Mouse (Mus musculus) large intestine, adult 2 months (tissue): Measurements from ENCODE around the gene Gnb2. TPM values are rescaled to one million over a fixed set of nuclear protein-coding genes. Genes with fewer than 3 reads are reported as not detected.
A peak's percentile ranks its signal among the peaks of the same experiment; 100 is the strongest.

Experiments
- DNase-seq: peaks from one replicate; pipeline ENCODE4 v3.0.0-alpha.2; 2012; ENCODE audit warnings: low read depth, low spot score
- WGBS: fragments of 180-500 bp; shearing (Covaris S2); methylation state at CpG from one replicate; pipeline ENCODE4 v1.1.7; 2018; 5-methylcytosine and 5-hydroxymethylcytosine counted together
- polyA plus RNA-seq: library from polyadenylated mRNA; depleted of rRNA; stranded (reverse); fragments of >200 nt; gene quantifications from 2 replicates; pipeline ENCODE4 v1.2.3, GENCODE M21; 2012; rRNA removed

Gnb2 gene
- 967 and 1,025 TPM in 2 replicates for polyA plus RNA-seq

DNA sequence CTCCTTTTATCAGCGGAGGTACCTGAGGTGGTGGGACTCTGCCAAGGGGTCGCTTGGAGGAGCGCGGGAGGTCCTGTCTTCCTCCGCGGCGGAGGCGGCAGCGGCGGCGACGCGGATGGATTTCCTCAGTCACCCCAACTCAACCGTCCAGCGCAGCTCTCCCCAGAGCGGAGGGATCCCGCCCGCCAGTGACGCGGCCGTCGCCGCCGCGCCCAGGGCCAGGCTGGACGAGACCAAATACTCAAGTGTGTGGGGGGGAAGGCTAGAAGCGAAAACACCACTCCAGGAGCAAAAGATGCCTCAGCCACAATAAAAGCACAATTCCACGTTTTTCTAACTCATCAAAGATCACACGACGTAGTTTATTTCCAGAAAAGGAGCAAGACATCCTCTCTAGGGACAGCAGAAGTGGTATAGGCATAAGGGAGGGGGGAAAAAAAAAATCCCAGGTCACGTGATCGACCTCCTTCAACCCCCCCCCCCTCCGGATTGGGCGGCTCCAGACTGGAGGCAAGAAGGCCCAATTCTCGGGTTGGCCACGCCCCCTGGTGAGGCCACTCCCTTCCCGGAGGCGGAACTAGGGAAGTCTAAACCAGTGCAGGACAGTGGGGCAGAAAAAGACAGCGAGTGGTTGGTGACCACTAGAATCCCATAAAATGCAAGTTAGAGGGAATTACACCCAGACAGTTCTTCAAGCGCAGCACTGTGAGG lies at the start of gene Gnb2, which contains the start of gene Epo:
Gene Gnb2 (minus strand): TSS at position 394 of the 711 bp plus-strand sequence.
Gene Epo (minus strand): TSS at position 126 of the 711 bp plus-strand sequence.
- under 1% methylated on average over 40 of the region's 40 CpGs for WGBS
- peak; percentile 97 for DNase-seq

DNA sequence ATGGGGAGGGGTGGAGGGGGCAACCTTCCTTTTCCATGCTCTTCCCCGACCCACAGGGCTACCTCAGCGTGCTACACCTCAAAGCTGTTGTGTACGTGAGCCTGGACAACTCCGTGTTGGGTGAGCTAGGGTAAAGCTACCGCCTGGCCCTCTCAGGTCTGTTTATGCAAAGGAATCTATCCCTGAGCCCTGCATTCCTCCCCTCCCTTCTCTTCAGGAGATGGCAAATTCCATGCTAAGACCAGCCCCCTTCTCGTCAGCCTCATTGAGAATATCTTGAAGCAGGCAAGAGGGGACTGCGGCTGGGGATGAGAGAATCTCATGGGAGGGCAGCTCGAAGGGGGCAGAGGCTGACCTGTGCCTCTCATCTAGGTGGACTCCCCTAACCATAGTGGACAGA lies 49.4 kb upstream of the Gnb2 start:
- WGBS, result 43% methylated on average over 8 of the region's 8 CpGs
- DNase-seq, result no peak

GRCm38 (mm10) chr5:137580246-137580645 lies 46.9 kb upstream of the Gnb2 start:
- no peak for DNase-seq
- WGBS, result 67% methylated on average over 6 of the region's 6 CpGs

DNA sequence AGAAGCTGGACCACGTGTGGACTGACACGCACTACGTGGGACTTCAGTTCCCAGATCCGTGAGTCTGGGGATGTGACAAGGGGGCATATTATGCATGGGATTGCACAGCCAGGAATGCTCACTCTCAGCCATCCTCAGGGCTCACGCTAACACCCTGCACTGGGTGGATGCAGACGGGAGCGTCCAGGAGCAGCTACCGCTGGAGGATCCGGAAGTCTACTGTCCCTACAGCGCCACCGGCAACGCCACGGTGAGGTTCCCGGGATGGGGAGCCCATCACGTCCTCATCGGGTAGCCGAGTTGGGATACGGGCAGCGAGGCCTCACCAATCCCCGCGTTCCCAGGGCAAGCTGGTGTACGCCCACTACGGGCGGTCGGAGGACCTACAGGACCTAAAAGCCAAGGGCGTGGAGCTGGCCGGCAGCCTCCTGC lies 41.2 kb upstream of the Gnb2 start:
- no peak for DNase-seq

GRCm38 (mm10) chr5:137570691-137571586 lies 37.6 kb upstream of the Gnb2 start:
- no peak for DNase-seq
- WGBS, result 75% methylated on average over 17 of the region's 17 CpGs

More for the DNA sequence above, 41.2 kb upstream of the Gnb2 start:
- 12% methylated on average over 27 of the region's 27 CpGs for WGBS

GRCm38 (mm10) chr5:137570181-137570580 lies 36.9 kb upstream of the Gnb2 start:
- WGBS, result 62% methylated on average over 7 of the region's 7 CpGs

DNA sequence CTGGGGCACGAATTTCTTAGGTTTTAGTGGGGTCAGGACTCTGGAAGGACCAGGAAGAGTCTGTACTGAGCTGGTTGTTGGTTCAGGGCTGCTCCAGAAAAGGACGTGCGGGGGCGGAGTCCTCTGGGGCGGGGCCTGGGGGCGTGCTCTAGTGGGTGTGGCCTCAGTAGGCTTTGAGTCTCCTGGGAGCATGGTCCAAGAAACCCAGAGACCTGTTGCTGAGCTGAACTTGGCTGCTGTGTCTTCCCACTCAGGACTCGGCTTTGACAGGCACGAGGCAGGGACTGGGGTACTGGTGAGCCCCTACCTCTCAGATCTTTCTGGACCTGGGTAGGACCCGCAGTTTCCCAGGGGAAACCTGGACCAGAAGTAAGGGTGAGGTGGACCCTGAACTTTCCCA lies 36.4 kb upstream of the Gnb2 start, which contains the start of gene Tfr2:
Gene Tfr2 (plus strand): TSS at position 176 of the 400 bp plus-strand sequence.
- WGBS, result 10% methylated on average over 9 of the region's 9 CpGs
- DNase-seq, result peak; percentile 32

More at GRCm38 (mm10) chr5:137570181-137570580, 36.9 kb upstream of the Gnb2 start:
- no peak for DNase-seq

GRCm38 (mm10) chr5:137569031-137569430 lies 35.7 kb upstream of the Gnb2 start:
- DNase-seq, result no peak
- 63% methylated on average over 12 of the region's 12 CpGs for WGBS

- WGBS, result 78% methylated on average over 8 of the region's 8 CpGs
- no peak for DNase-seq
Measured at GRCm38 (mm10) chr5:137568223-137568798, 35.0 kb upstream of the Gnb2 start.

- WGBS, result 94% methylated on average over 5 of the region's 5 CpGs
- no peak for DNase-seq
Measured at GRCm38 (mm10) chr5:137566416-137566815, 33.1 kb upstream of the Gnb2 start.

DNA sequence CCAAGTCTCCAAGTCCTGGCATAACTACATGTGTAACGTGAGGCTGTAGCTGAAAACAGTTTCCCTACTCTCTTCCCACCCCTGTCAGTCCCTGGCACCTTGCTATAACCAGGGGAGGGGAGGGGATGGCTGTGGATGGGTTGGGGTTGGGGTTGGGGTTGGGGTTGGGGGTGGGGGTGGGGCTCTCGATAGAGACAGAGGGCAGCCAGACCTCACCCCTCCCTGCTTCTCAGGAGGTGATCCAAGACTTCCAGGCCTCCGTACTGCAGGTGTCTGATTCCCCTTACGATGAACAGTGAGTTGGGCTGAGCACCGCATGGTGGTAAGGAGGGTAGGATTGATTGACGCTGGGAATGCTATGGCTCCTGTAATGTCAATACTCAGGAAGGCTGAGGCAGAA lies 32.4 kb upstream of the Gnb2 start:
- no peak for DNase-seq
- WGBS, result 70% methylated on average over 6 of the region's 6 CpGs

- no peak for DNase-seq
- 60% methylated on average over 10 of the region's 10 CpGs for WGBS
Measured at GRCm38 (mm10) chr5:137562965-137563364, 29.7 kb upstream of the Gnb2 start.

GRCm38 (mm10) chr5:137561556-137561955 lies 28.2 kb upstream of the Gnb2 start:
- WGBS, result 52% methylated on average over 6 of the region's 6 CpGs
- DNase-seq, result no peak

- no peak for DNase-seq
Measured at GRCm38 (mm10) chr5:137553898-137554297, 20.6 kb upstream of the Gnb2 start.

GRCm38 (mm10) chr5:137553411-137553837 lies 20.1 kb upstream of the Gnb2 start, which contains the start of gene Actl6b:
TSS of gene Actl6b (plus strand) at chr5:137553517.
- 3% methylated on average over 37 of the region's 37 CpGs for WGBS
- no peak for DNase-seq

More at GRCm38 (mm10) chr5:137553898-137554297, 20.6 kb upstream of the Gnb2 start:
- WGBS, result 44% methylated on average over 11 of the region's 11 CpGs

DNA sequence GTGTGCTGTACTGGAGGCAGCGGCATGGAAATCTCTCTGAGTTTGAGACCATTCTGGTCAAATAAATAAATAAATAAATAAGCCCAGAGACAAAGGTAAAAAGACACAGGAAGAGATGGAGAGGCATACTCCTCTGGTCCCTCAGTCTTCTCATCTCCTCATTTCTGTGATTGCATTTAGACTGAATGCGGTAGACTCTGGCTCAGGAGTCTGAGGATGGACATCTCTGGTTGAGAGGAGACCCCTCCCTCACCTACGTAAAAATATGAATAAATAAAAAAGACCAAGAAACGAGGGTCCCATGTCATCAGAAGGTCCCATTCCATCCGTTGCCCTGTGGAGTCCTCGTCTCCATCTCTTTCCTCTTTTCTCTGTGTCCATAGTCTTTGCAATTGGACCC lies 19.7 kb upstream of the Gnb2 start:
- 34% methylated on average over 6 of the region's 6 CpGs for WGBS
- no peak for DNase-seq

DNA sequence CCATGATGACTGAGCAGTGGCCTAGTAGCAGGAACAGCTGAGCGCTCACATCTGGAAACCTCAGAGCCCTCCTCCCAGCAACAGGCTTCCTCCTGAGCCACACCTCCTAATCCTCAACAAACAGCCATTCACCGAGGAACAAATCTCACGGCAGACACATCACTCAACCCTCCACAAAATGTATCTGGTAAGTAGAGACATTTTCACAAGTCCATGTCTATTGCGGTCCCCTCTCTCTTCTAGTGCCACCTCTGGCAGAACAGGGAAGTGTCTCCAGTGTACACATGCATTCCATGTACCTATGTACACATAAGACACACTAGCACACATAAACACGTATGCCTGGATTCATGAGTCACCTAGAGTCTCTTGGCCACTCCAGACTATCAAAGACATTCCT lies 17.8 kb upstream of the Gnb2 start:
- DNase-seq, result no peak
- WGBS, result 60% methylated on average over 5 of the region's 5 CpGs

- no peak for DNase-seq
- 80% methylated on average over 2 of the region's 2 CpGs for WGBS
Measured at GRCm38 (mm10) chr5:137549840-137550239, 16.5 kb upstream of the Gnb2 start.

DNA sequence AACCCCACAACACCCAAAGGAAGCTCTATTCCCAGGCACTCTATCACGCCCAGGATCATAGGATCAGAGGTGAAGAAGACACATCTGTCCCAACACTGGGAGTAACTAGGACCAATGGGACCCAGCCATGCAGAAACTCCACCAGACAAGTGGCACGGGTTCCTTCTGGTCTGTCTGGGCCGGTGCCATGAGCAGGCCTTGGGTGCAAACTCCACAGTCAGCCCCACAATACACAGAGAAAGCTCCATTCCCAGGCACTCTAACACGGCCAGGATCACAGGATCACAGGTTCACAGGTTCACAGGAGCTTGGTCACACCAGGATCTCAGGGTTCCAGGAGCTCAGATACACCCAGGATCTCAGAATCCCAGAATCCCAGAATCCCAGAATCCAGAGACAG lies 12.3 kb upstream of the Gnb2 start:
- no peak for DNase-seq
- 70% methylated on average over 4 of the region's 4 CpGs for whole genome bisulfite sequencing

GRCm38 (mm10) chr5:137544926-137545325 lies 11.6 kb upstream of the Gnb2 start:
- DNase-seq, result no peak
- 52% methylated on average over 6 of the region's 6 CpGs for WGBS
